Mouse (Mus musculus) embryonic facial prominence, embryonic 13.5 days (tissue): Measurements from ENCODE around the gene Pdcd2. TPM values are rescaled to one million over a fixed set of nuclear protein-coding genes. Genes with fewer than 3 reads are reported as not detected.
"Not testable (repeated sequence)": the region's sequence is repeated elsewhere in the genome, so short reads cannot be mapped to it uniquely, and the experiment has no call there.

ENCODE experiments used
- ATAC-seq: fragments of 200-750 bp; cut with Nextera tagmentation; 2 replicates; pipeline ENCODE4 v1.8.0; 2017; ENCODE audit warnings: low read depth; ENCODE audit not compliant: insufficient number of reproducible peaks, insufficient read depth, low FRiP score, low TSS enrichment
- H3K27ac ChIP-seq: fragments of 300-500 bp; sonication (generic); 2 replicates; pipeline ENCODE4 v1.5.1; 2015; ENCODE audit warnings: moderate library complexity, mild to moderate bottlenecking, inconsistent platforms
- H3K27me3 ChIP-seq: fragments of 300-500 bp; sonication (generic); 2 replicates; pipeline ENCODE4 v1.6.1; 2015; ENCODE audit warnings: mild to moderate bottlenecking, inconsistent platforms
- H3K36me3 ChIP-seq: fragments of 300-500 bp; sonication (generic); 2 replicates; pipeline ENCODE4 v1.6.1; 2015; ENCODE audit warnings: mild to moderate bottlenecking, inconsistent platforms
- H3K4me1 ChIP-seq: fragments of 300-500 bp; sonication (generic); 2 replicates; pipeline ENCODE4 v1.6.1; 2015; ENCODE audit warnings: inconsistent platforms
- H3K4me2 ChIP-seq: fragments of 300-500 bp; sonication (generic); 2 replicates; pipeline ENCODE4 v1.6.1; 2015; ENCODE audit warnings: moderate library complexity, mild to moderate bottlenecking, inconsistent platforms
- H3K4me3 ChIP-seq: fragments of 300-500 bp; sonication (generic); 2 replicates; pipeline ENCODE4 v1.5.1; 2015; ENCODE audit warnings: mild to moderate bottlenecking, inconsistent platforms
- H3K9ac ChIP-seq: fragments of 300-500 bp; sonication (generic); 2 replicates; pipeline ENCODE4 v1.6.1; 2015; ENCODE audit warnings: mild to moderate bottlenecking, inconsistent platforms
- H3K9me3 ChIP-seq: fragments of 300-500 bp; sonication (generic); 2 replicates; pipeline ENCODE4 v1.6.1; 2016; ENCODE audit warnings: inconsistent platforms
- WGBS: fragments of 180-500 bp; shearing (Covaris S2); methylation state at CpG from one replicate; pipeline ENCODE4 v1.1.7; 2015; ENCODE audit warnings: mixed read lengths; 5-methylcytosine and 5-hydroxymethylcytosine counted together
- polyA plus RNA-seq: library from polyadenylated mRNA; unstranded; fragments of >200 nt; fragmentation: Nextera tagmentation; extraction: Ambion mirVana; gene quantifications from 2 replicates; pipeline ENCODE4 v1.2.1, GENCODE M21; 2015

Pdcd2 gene
- polyA plus RNA-seq = 46.2 and 46.3 TPM in 2 replicates

DNA sequence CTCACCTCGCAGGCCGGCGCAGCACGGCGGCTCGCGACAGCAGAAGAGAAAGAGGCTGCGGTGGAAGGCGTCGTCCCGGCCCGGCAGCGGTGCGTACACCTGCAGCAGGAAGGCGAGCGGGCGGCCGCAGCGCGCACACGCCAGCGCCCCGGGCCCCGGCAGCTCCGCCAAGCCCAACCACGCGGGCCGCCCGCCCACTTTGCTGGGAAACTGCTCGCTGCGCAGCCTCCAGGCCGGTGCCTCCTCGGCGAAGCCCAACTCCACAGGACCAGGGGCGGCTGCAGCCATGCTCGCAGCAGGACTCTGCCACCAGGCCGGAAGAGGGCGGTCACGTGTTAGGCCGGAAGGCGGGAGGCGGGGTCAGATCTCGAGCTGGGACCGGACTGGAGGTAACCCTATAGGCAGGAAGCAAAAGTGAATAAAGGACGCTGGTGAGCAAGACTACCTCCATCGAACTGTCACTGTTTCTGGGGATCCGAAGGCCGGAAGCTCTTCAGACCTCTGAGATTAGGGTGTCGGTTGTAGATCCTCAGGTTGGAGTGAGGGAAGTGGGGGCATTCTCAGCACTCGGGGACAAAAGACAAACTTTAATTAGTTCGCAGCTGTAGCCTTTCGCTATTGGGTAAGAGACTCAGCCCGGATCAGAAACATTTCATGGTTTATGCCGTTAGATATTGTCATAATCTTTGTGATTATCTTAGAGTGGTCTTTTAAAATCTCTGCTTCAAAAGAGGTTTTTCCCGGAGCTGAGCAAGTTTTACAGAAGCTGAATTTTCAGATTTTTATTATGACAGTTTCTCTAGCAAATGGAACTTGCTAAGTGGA lies at the start of gene Pdcd2:
Gene Pdcd2 (minus strand): TSS at position 316 of the 825 bp plus-strand sequence.
- peaks cover 28% of the 10 kb centered on the region for H3K36me3 ChIP-seq
- H3K27ac ChIP-seq = peak within 1 kb of the TSS; percentile 82
- H3K4me2 ChIP-seq = peak within 1 kb of the TSS; percentile 68
- peak within 1 kb of the TSS; percentile 79 for H3K9ac ChIP-seq
- H3K4me3 ChIP-seq = peak within 1 kb of the TSS; percentile 74
- ATAC-seq = peak; percentile 97
- H3K27me3 ChIP-seq = no peaks in the 10 kb centered on the region
- under 1% methylated on average over 55 of the region's 55 CpGs for WGBS
- no peaks in the 10 kb centered on the region for H3K9me3 ChIP-seq
- peaks cover 10% of the 10 kb centered on the region for H3K4me1 ChIP-seq

DNA sequence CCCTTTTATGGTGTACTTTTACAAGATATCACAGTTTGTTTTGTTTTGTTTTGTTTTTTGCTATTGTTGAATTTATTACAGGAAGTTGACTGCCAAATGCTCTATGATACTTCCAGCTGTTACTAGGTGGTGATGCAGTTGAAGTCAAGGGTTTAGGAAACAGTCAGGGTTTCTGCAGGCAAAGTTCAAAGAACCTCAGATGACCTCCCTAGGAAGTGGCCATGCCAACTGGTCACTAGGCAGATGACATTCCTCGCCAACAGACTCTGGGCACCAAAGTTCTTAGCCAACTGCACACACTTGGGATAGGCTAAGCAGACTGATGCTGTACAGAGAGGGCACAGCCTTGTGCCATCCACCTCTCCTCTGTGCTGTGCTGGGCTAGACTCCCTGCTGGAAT lies 48.0 kb upstream of the Pdcd2 start:
- Histone ChIP-seq H3K4me1 (no peaks in the 10 kb centered on the region), H3K36me3 (no peaks in the 10 kb centered on the region), H3K9me3 (no peaks in the 10 kb centered on the region), H3K4me2 (no peak overlapping the region), H3K27ac (no peak overlapping the region), H3K27me3 (peaks cover 31% of the 10 kb centered on the region), H3K9ac (no peak overlapping the region), H3K4me3 (no peak overlapping the region)
- ATAC-seq = no peak
- 69% methylated on average over 1 of the region's 1 CpGs for WGBS

DNA sequence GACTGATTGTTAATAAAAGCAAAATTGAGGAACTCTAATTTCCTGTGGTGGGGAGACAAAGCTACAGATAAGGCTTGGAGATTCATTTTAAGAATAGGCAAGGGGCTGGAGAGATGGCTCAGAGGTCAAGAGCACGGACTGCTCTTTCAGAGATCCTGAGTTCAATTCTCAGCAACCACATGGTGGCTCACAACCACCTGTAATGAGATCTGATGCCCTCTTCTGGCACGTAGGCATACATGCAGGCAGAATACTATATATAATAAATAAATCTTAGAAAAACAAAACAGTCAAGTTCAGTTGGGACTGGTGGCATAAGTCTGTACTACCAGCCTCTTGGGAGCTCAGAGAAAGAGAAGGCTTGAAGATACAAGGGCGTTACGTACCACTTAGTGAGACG lies 39.8 kb upstream of the Pdcd2 start:
- Histone ChIP-seq H3K9me3 (no peaks in the 10 kb centered on the region), H3K4me1 (peaks cover 4% of the 10 kb centered on the region; the same call in 1 of the 2 replicates), H3K4me3 (no peak overlapping the region), H3K36me3 (no peaks in the 10 kb centered on the region), H3K27ac (no peak overlapping the region), H3K27me3 (no peaks in the 10 kb centered on the region), H3K9ac (no peak overlapping the region), H3K4me2 (no peak overlapping the region)
- no peak for ATAC-seq
- WGBS = 71% methylated on average over 5 of the region's 5 CpGs

DNA sequence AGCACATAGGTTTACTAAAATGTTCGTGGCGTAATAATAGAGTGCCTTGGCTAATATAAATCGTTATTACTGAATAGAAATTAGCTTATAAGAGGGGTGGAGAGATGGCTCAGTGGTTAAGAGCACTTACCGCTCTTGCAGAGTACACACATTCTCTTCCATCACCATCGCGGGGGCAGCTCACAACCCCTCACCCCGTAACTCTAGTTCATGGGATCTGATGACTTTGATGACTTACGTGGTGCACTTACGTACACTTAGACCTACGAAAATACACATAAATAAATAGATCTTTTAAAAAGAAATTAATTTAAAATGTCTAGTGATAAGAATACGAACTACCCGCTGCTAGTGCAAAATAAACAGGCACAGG lies 37.8 kb upstream of the Pdcd2 start:
- H3K4me2 ChIP-seq = peak overlapping the region; percentile 82
- WGBS = 43% methylated on average over 12 of the region's 12 CpGs
- no peaks in the 10 kb centered on the region for H3K27me3 ChIP-seq
- H3K27ac ChIP-seq = no peak overlapping the region
- peaks cover 4% of the 10 kb centered on the region; the same call in 1 of the 2 replicates for H3K4me1 ChIP-seq
- peak overlapping the region; percentile 58 for H3K4me3 ChIP-seq
- H3K9me3 ChIP-seq = no peaks in the 10 kb centered on the region
- ATAC-seq = no peak
- H3K9ac ChIP-seq = no peak overlapping the region
- H3K36me3 ChIP-seq = no peaks in the 10 kb centered on the region

DNA sequence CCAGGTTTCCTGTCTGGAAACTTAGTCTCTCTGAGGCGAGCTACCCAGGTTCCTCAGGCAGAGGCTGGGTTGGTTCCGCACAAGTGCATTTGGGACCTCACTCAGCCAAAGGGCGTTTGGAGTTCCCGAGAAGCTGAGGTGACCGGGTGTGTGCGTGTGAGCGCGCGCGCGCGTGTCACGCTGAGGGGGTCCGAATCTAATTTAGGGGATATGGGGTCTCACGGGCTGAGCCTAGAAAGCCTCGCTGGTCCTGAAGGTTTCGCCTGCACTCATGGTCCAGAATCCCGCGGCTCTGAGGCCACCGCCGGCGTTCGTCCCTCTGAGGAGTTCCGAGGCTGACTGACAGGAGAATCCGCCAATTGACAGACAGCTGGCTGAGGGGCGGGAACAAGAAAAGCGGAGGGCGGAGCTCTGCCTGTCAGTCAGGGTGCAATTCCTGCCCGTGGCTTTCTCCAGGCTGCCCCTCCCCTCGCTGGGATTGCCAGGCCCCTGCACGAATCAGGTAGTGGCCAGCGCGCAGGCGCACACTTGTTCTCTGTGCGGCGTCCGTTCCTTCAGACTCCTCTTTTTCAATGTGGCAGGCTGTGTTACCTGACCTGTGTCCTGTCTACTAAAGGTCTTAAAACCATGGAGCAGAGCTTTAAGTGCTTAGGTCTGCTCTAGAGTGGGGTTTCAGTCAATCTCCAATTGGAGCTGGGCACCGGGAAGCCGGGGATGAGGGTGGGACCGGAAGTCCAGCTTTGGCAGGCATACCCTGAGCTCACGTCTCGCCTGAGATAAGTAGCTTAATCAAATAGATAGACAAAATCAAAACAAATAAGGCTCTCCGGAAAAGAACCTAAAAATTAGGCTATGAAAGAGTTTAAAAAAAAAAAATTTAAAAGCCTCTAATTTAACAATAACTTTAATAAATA lies 37.2 kb upstream of the Pdcd2 start, which contains the start of gene Prdm9:
Gene Prdm9 (minus strand): TSS at position 341 of the 914 bp plus-strand sequence.
- under 1% methylated on average over 43 of the region's 43 CpGs for whole genome bisulfite sequencing
- peak within 1 kb of the TSS; percentile 58 for H3K4me3 ChIP-seq

DNA sequence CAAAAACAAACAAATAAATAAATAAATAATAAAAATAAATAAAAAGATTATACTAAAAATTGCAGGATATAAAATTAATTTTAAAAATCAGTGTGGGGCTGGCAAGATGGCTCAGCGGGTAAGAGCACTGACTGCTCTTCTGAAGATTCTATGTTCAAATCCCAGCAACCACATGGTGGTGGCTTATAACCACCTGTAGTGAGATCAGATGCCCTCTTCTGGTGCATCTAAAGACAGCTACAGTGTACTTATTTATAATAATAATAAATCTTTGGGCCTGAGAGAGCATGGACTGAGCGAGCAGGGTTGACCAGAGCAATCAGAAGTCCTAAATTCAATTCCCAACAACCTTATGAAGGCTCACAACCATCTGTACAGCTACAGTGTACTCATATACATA lies 32.8 kb upstream of the Pdcd2 start:
- no peaks in the 10 kb centered on the region for H3K27me3 ChIP-seq
- H3K4me1 ChIP-seq = peaks cover 4% of the 10 kb centered on the region; the same call in 1 of the 2 replicates
- no peaks in the 10 kb centered on the region for H3K36me3 ChIP-seq
- H3K27ac ChIP-seq = no peak overlapping the region
- H3K4me2 ChIP-seq = no peak overlapping the region
- 88% methylated on average over 2 of the region's 2 CpGs for WGBS
- H3K9ac ChIP-seq = no peak overlapping the region
- no peak overlapping the region for H3K4me3 ChIP-seq
- no peak for ATAC-seq
- no peaks in the 10 kb centered on the region for H3K9me3 ChIP-seq

More for the DNA sequence above, 37.2 kb upstream of the Pdcd2 start, which contains the start of gene Prdm9:
- Histone ChIP-seq H3K27ac (peak within 1 kb of the TSS; percentile 92), H3K4me1 (peaks cover 4% of the 10 kb centered on the region; the same call in 1 of the 2 replicates), H3K9ac (peak within 1 kb of the TSS; percentile 78), H3K27me3 (no peaks in the 10 kb centered on the region), H3K9me3 (no peaks in the 10 kb centered on the region), H3K36me3 (no peaks in the 10 kb centered on the region), H3K4me2 (peak within 1 kb of the TSS; percentile 82)
- peak; percentile 98 for ATAC-seq

DNA sequence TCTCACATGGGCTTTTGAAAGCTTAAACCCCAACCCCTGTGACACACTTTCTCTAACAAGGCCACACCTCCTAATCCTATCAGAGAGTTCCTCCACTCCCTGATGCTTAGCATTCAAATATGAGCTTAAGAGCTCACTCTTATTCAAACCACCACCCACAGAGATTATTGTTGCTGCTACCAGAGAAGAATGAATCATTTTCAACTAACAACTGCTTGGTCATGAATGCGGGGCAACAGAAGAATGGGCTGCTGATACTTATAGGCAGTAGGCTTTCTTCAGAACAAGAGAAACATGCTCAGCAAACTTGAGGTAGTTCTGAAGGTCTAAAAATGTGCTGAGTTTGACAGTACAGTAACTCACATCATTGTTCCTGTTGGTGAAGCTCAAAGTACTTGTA lies 22.6 kb upstream of the Pdcd2 start:
- Histone ChIP-seq H3K4me3 (no peak overlapping the region), H3K9me3 (peaks cover 4% of the 10 kb centered on the region; the same call in 1 of the 2 replicates), H3K36me3 (no peaks in the 10 kb centered on the region), H3K4me2 (no peak overlapping the region), H3K27me3 (no peaks in the 10 kb centered on the region), H3K4me1 (no peaks in the 10 kb centered on the region), H3K27ac (no peak overlapping the region), H3K9ac (no peak overlapping the region)
- no peak for ATAC-seq
- WGBS = 40% methylated on average over 1 of the region's 1 CpGs

DNA sequence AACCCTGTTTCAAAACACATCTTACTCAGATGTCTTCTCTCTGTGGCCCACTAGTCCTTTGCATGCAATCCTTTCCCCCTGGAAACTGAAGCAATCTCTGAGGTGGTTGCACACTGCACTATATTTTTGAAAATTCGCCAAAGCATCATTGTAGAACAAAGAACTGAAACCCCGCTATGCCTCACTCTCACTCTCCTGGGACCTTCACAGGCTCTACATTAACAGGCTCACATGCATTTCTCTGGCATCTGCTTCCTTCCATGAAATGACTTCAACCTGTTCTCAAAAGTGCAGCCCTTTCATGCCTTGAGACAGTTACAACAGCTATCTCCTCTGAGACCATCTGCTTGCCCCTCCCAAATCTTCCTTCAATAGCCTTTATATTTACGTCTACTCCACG lies 19.3 kb upstream of the Pdcd2 start:
- no peaks in the 10 kb centered on the region for H3K4me1 ChIP-seq
- H3K27ac ChIP-seq = no peak overlapping the region
- no peak overlapping the region for H3K9ac ChIP-seq
- peaks cover 5% of the 10 kb centered on the region; the same call in 1 of the 2 replicates for H3K9me3 ChIP-seq
- WGBS = 57% methylated on average over 4 of the region's 4 CpGs
- no peak for ATAC-seq
- H3K4me2 ChIP-seq = no peak overlapping the region
- H3K4me3 ChIP-seq = no peak overlapping the region
- no peaks in the 10 kb centered on the region for H3K27me3 ChIP-seq
- no peaks in the 10 kb centered on the region for H3K36me3 ChIP-seq

DNA sequence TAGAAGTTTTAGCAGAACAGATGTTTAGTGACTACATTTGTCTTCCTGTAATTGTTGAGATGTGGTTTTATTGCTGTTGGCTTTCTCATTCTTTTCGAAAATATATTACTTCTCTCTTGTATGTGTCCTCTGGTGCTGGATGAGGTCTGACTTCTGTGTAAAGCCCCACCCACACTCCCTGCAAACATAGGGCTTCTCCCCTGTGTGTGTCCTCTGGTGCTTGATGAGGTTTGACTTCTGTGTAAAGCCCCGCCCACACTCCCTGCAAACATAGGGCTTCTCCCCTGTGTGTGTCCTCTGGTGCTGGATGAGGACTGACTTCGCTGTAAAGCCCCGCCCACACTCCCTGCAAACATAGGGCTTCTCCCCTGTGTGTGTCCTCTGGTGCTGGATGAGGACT lies 16.8 kb upstream of the Pdcd2 start:
- not testable (repeated sequence) for H3K4me2 ChIP-seq, H3K27me3 ChIP-seq, H3K4me1 ChIP-seq, H3K36me3 ChIP-seq, H3K27ac ChIP-seq, H3K9me3 ChIP-seq, H3K9ac ChIP-seq, ATAC-seq, H3K4me3 ChIP-seq
- WGBS = 61% methylated on average over 4 of the region's 4 CpGs

DNA sequence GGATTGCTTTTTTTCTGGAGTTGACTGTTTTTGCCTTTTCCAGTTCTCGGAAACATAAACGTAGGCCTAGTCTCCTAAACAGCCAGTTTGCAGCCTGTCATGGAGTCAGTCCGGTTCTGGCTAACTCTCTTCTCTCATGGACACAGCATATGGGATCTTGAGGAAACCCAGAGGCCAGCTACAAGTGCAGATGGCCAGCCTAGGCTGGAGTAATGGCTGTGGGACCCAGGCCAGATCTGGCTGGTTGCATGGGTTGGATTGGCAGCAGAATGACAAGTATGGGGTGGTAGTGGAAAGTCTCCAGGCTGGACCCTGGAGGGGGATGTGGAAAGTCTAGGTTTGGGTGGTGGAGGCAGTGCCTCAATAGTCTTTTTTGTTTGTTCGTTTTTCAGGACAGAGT lies 13.2 kb upstream of the Pdcd2 start:
- Histone ChIP-seq H3K4me1 (no peaks in the 10 kb centered on the region), H3K4me3 (no peak overlapping the region), H3K9me3 (peaks cover 5% of the 10 kb centered on the region; the same call in 1 of the 2 replicates), H3K27ac (no peak overlapping the region), H3K36me3 (no peaks in the 10 kb centered on the region), H3K27me3 (peaks cover 24% of the 10 kb centered on the region), H3K9ac (no peak overlapping the region), H3K4me2 (no peak overlapping the region)
- no peak for ATAC-seq
- 70% methylated on average over 4 of the region's 4 CpGs for WGBS

DNA sequence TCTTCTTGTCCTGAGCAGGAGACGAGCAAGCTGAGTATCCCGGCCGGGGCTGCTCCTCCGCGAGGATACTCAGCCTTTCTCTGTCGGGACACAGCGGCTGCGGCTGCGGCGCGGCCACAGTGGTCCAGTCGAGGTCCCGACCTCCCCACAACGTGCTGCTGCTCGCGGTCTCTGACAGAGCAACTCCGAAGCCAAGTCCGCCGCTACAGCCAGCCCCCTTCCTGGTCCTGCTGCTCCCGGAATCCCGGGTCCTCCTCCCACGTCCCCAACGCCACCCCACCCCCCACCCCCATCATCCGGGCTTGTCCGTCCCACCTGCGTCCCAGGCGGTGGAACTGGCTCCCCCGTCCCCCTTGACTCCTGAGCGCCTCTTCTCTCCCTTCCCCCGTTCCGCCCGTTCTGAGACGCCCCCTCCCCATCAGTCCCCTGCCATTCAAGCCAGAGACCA lies 9.4 kb upstream of the Pdcd2 start:
- Histone ChIP-seq H3K9ac (peak overlapping the region; percentile 72), H3K36me3 (no peaks in the 10 kb centered on the region), H3K27ac (no peak overlapping the region), H3K4me3 (peak overlapping the region; percentile 52), H3K9me3 (peaks cover 7% of the 10 kb centered on the region; the same call in 1 of the 2 replicates), H3K4me1 (no peaks in the 10 kb centered on the region), H3K4me2 (peak overlapping the region; percentile 93), H3K27me3 (peaks cover 28% of the 10 kb centered on the region)
- WGBS = under 1% methylated on average over 33 of the region's 33 CpGs
- no peak for ATAC-seq
